Mouse (Mus musculus) CD4-positive, CD25-positive, alpha-beta regulatory T cell, adult 2 months (primary cell): ENCODE results near the gene Ankrd44.

ENCODE experiments used
- DNase-seq: peaks from one replicate; pipeline ENCODE4 v3.0.0-alpha.2; 2012; ENCODE audit warnings: low read depth, low spot score

The Ankrd44 gene

DNA sequence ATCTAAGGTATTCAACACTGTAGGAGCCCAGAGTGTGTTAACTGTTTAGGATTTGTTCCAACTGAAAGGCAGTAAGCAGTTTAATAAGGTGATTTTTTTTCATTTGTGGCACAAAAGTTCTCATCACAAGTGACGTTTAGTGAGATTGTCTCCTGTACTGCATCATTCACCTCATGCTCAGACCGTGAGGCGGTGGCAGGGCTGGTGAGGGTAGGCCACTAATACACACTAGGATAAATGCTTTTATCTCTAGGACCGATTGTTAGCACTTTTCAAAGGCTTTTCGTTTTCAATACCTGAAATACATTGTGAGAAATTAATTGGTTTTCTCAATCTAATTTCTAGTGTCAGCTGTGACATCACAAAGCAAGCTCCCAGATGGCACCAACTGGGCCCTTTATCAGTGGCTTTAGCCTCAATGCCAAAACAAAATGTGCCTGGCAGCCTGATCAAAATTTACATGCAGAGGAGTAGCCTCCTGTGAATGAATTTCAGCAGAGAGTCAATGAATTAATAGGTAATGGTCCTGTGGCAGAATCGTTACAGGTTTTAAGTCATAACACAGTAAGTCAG is 286.6 kb downstream of the Ankrd44 start:
- no peak for DNase-seq

DNA sequence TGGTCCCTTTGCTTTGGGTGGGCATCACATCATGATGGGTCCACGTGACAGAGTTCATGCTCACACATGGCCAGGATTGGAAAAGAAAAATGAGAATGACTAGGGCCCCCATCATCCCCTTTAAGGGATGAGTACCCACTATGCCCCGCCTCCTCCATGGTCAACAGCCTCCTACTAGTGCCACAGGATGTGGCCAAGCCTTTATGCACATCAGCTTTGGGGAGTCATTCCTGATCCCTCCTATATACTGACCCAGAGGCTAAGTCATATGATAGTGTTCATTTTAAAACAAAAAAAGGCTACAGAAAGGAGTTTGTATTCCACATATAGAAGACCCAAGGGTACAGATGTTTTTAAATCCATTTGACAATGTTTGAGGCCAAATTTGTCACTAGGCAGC is 287.1 kb downstream of the Ankrd44 start:
- DNase-seq: no peak

DNA sequence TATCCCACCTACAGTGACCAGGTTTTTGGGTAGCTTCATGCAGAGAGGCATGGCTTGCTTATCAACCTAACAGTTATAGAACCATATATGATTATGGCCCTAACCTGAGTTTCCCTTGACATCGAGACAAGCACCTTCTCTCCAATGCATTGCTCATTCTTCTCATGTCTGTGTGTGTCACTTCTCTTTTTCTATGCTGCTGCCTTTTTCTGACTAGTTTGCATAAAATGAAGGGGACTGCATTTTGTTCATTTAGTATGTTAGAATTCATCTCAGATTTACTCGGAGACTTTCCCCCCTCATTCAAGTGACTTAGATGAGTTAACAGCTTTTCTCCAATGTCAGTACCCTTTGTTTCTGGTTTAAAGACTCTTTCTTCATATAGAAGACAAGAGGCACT is 288.8 kb downstream of the Ankrd44 start:
- no peak for DNase-seq

DNA sequence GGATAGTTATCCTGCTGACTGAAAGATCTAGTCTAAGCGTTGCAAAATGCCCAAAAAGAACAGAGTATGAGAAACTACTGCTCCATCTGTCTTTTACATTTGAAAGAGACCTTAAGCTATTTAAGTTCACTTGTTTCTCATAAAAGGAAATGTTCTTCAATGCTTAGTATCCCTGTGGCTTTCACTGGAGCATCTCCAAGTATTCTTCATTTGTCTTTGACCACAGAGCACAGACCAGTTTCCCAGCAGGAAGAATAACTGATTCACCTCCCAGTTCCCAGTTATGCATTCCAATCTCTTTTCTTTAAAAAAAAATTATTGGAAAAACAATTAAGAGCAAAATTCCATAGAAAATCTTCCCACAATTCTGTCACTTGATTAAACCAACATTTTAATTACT is 297.1 kb downstream of the Ankrd44 start:
- DNase-seq: no peak

DNA sequence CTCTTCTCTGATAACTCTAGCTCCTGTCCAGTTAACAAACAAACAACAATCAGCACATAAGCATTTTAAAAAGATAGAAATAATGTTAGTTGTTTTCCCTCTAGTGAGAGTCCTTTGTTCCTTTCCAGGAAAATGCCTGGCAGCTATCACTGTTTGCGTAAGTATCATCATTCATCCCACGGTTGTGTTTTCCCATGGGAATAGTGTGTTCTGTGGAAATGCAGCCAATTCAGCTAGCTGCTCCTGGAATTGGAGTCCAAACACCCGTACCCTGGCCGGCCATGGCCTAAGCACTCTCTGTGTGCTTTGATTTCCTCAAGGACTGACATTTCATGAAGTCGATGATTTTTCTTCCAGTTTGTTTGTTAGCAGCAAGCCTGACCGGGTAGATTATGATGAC is 311.2 kb downstream of the Ankrd44 start:
- no peak for DNase-seq

DNA sequence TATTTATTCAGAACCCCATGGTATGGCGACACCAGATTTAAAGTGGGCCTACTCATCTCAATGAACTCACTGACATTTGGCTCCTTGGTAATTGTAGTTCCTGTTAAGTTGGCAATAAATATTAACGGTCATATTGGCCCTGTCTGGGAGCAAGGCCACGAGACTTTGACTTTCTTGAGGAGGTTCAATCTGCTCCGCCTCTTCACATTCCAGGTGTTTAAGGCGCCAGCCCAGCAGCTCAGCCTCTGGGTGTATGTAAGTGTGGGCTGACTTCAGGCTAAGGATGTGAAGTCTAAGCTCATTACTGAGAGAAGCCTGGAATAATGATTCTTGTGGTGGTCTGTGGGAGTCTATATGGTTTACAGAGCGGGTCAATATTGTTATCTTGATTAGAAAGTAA is 313.8 kb downstream of the Ankrd44 start:
- no peak for DNase-seq

DNA sequence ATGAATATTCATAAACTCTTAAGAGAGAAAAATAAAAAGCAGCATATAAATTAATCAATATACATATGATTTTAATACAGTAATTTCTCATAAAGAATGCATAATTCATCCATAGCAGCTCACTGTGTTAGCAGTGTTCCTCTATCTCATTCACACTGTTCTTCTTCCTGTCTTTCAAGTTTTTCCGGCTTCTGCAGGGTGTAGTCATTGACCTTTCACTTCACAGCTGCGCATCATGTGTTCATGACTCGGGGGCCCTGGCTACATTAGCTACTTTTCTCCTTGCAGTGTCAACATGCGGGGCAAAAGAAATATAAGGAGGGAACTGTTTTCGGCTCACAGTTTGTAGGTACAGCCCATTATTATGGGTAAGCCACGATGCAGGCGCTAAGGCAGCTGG is 314.3 kb downstream of the Ankrd44 start:
- DNase-seq: peak; percentile 15

DNA sequence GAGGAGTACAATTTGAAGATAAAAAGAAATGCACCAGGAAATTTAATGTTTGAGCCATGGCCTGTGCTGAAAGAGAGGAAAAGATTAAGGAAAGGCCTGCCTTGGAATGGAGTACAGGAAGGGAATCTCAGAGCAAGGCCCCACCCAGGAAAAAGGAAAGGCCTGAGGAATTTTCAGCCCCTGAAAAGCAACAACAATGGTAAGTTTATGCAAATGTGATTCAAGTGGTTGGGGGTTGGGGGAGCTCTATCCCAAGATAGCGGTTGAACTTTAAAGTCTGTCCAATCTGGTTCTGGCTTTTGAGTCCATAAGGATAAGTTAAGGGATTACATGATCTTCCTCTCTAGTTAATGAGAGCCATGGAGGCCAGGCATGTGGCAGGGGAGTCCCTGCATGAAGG is 319.3 kb downstream of the Ankrd44 start:
- DNase-seq: no peak

DNA sequence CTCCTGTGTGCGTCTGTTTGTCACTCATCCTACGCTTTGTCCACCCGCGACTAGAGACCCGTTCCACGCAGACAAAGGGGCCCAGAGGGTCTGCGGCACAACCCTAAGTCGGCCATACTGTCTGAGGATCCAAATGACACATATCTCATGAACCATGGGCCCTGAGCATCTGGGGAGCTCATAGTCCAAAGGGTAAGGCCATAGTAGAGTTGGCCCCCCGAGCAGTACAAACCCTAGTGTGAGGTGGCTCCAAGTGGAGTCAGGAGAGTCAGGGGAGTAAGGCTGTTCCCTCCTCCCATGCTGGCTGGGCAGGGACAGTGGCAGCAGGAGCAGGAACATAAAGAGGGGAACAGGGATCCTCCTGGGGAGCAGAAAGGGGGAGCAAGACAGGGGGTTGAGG is 324.5 kb downstream of the Ankrd44 start:
- DNase-seq: no peak

- DNase-seq: peak; percentile 10
Measured at GRCm38 (mm10) chr1:54600275-54600674, 325.9 kb downstream of the Ankrd44 start.

GRCm38 (mm10) chr1:54597594-54598217 is 328.5 kb downstream of the Ankrd44 start:
- DNase-seq: no peak

- no peak for DNase-seq
Measured at GRCm38 (mm10) chr1:54596151-54596550, 330.0 kb downstream of the Ankrd44 start.
